Mouse (Mus musculus) kidney, embryonic 14.5 days (tissue): ENCODE results near the gene Inpp4b. TPM values are rescaled to one million over a fixed set of nuclear protein-coding genes. Genes with fewer than 3 reads are reported as not detected.

Experiments used
- ATAC-seq: fragments of 200-750 bp; cut with Nextera tagmentation; 2 replicates; pipeline ENCODE4 v1.8.0; 2017; ENCODE audit warnings: moderate number of reproducible peaks, mild to moderate bottlenecking, moderate TSS enrichment, moderate library complexity; ENCODE audit not compliant: low FRiP score, low TSS enrichment
- H3K27ac ChIP-seq: fragments of 300-500 bp; sonication (generic); 2 replicates; pipeline ENCODE4 v1.5.1; 2014; ENCODE audit warnings: low read depth, mild to moderate bottlenecking, low read length, moderate library complexity, mixed read lengths
- H3K27me3 ChIP-seq: fragments of 300-500 bp; sonication (generic); 2 replicates; pipeline ENCODE4 v1.6.1; 2014; ENCODE audit warnings: mild to moderate bottlenecking, low read length; ENCODE audit not compliant: control insufficient read depth, insufficient read depth
- H3K36me3 ChIP-seq: fragments of 300-500 bp; sonication (generic); 2 replicates; pipeline ENCODE4 v1.6.1; 2014; ENCODE audit warnings: low read length, mixed read lengths; ENCODE audit not compliant: control insufficient read depth, insufficient read depth
- H3K4me1 ChIP-seq: fragments of 300-500 bp; sonication (generic); 2 replicates; pipeline ENCODE4 v1.6.1; 2014; ENCODE audit warnings: low read length, mixed read lengths; ENCODE audit not compliant: control insufficient read depth, insufficient read depth
- H3K4me2 ChIP-seq: fragments of 300-500 bp; sonication (generic); replicated peaks from 2 replicates; pipeline ENCODE4 v1.6.1; 2014; ENCODE audit warnings: low read depth, mild to moderate bottlenecking, low read length
- H3K4me3 ChIP-seq: fragments of 300-500 bp; sonication (generic); 2 replicates; pipeline ENCODE4 v1.5.1; 2014; ENCODE audit warnings: mild to moderate bottlenecking, low read length
- H3K9ac ChIP-seq: fragments of 300-500 bp; sonication (generic); 2 replicates; pipeline ENCODE4 v1.6.1; 2014; ENCODE audit warnings: low read depth, mild to moderate bottlenecking, low read length, moderate library complexity
- H3K9me3 ChIP-seq: fragments of 300-500 bp; sonication (generic); 2 replicates; pipeline ENCODE4 v1.6.1; 2016; ENCODE audit warnings: low read length; ENCODE audit not compliant: control insufficient read depth
- WGBS: fragments of 180-500 bp; shearing (Covaris S2); extraction: QIAGEN DNeasy Blood & Tissue Kit; methylation state at CpG from one replicate; pipeline ENCODE4 v1.1.7; 2014; 5-methylcytosine and 5-hydroxymethylcytosine counted together
- polyA plus RNA-seq: library from polyadenylated mRNA; unstranded; fragments of >200 nt; fragmentation: Nextera tagmentation; extraction: Ambion mirVana; gene quantifications from 2 replicates; pipeline ENCODE4 v1.2.1, GENCODE M21; 2014

Inpp4b gene
- polyA plus RNA-seq, 1 experiment from 2014 or later: 12.3 TPM

- Histone ChIP-seq H3K36me3 (no peaks in the 10 kb centered on the region), H3K4me3 (no peak overlapping the region), H3K9ac (no peak overlapping the region), H3K4me1 (no peaks in the 10 kb centered on the region), H3K9me3 (no peaks in the 10 kb centered on the region), H3K27me3 (no peaks in the 10 kb centered on the region), H3K4me2 (no peak overlapping the region), H3K27ac (no peak overlapping the region)
- WGBS: 80% methylated on average over 4 of the region's 4 CpGs
- ATAC-seq: no peak
These were observed 510.8 kb downstream of the Inpp4b start for GRCm38 (mm10) chr8:81853184-81853583.

GRCm38 (mm10) chr8:81854543-81854942 lies 512.2 kb downstream of the Inpp4b start:
- H3K36me3 ChIP-seq: no peaks in the 10 kb centered on the region
- H3K4me3 ChIP-seq: no peak overlapping the region
- no peak overlapping the region for H3K27ac ChIP-seq
- no peak overlapping the region for H3K4me2 ChIP-seq
- H3K9me3 ChIP-seq: no peaks in the 10 kb centered on the region
- 87% methylated on average over 8 of the region's 8 CpGs for WGBS
- H3K4me1 ChIP-seq: no peaks in the 10 kb centered on the region
- ATAC-seq: no peak
- H3K9ac ChIP-seq: no peak overlapping the region
- H3K27me3 ChIP-seq: no peaks in the 10 kb centered on the region

GRCm38 (mm10) chr8:81855009-81855408 lies 512.7 kb downstream of the Inpp4b start:
- no peak for ATAC-seq
- 90% methylated on average over 1 of the region's 1 CpGs for WGBS

DNA sequence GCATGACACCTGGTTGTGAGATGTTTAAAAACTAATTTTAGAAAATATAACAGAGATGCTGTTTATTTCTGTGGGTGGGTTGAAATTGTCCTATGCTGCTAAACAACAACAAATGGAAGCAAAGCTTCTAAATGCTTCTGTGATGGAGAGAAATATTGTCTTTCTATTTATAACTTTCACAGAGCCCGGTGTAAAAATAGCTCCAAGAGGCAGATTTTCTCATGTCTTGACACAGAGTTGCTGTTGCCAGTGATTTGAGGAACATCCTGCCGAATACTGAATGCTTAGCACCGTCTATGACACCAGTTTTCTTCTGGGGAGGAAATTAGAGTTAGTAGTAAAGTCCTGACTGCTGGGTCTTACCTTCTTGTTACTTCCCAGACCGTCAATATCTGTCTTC lies 513.8 kb downstream of the Inpp4b start:
- WGBS: 55% methylated on average over 4 of the region's 4 CpGs
- Histone ChIP-seq H3K4me3 (no peak overlapping the region), H3K27me3 (no peaks in the 10 kb centered on the region), H3K4me2 (no peak overlapping the region), H3K36me3 (no peaks in the 10 kb centered on the region), H3K4me1 (no peaks in the 10 kb centered on the region), H3K9me3 (no peaks in the 10 kb centered on the region), H3K9ac (no peak overlapping the region), H3K27ac (no peak overlapping the region)
- no peak for ATAC-seq

More at GRCm38 (mm10) chr8:81855009-81855408, 512.7 kb downstream of the Inpp4b start:
- no peak overlapping the region for H3K4me3 ChIP-seq
- no peak overlapping the region for H3K27ac ChIP-seq
- no peaks in the 10 kb centered on the region for H3K4me1 ChIP-seq
- H3K36me3 ChIP-seq: no peaks in the 10 kb centered on the region
- H3K9ac ChIP-seq: no peak overlapping the region
- H3K27me3 ChIP-seq: no peaks in the 10 kb centered on the region
- H3K4me2 ChIP-seq: no peak overlapping the region
- H3K9me3 ChIP-seq: no peaks in the 10 kb centered on the region

GRCm38 (mm10) chr8:81856608-81857007 lies 514.3 kb downstream of the Inpp4b start:
- Histone ChIP-seq H3K36me3 (no peaks in the 10 kb centered on the region), H3K4me1 (no peaks in the 10 kb centered on the region), H3K9ac (no peak overlapping the region), H3K4me3 (no peak overlapping the region), H3K27me3 (no peaks in the 10 kb centered on the region), H3K9me3 (no peaks in the 10 kb centered on the region), H3K4me2 (no peak overlapping the region), H3K27ac (no peak overlapping the region)
- WGBS: 40% methylated on average over 6 of the region's 6 CpGs
- no peak for ATAC-seq

- Histone ChIP-seq H3K4me1 (no peaks in the 10 kb centered on the region), H3K4me3 (no peak overlapping the region), H3K4me2 (no peak overlapping the region), H3K27me3 (no peaks in the 10 kb centered on the region), H3K9me3 (no peaks in the 10 kb centered on the region), H3K9ac (no peak overlapping the region), H3K27ac (no peak overlapping the region), H3K36me3 (no peaks in the 10 kb centered on the region)
- ATAC-seq: no peak
- WGBS: 93% methylated on average over 4 of the region's 4 CpGs
These were observed 516.0 kb downstream of the Inpp4b start for GRCm38 (mm10) chr8:81858393-81858792.

- no peaks in the 10 kb centered on the region for H3K4me1 ChIP-seq
- H3K4me3 ChIP-seq: no peak overlapping the region
- H3K9ac ChIP-seq: no peak overlapping the region
- no peak overlapping the region for H3K4me2 ChIP-seq
- no peaks in the 10 kb centered on the region for H3K9me3 ChIP-seq
- no peaks in the 10 kb centered on the region for H3K36me3 ChIP-seq
- 62% methylated on average over 1 of the region's 1 CpGs for WGBS
- no peak overlapping the region for H3K27ac ChIP-seq
- ATAC-seq: no peak
- no peaks in the 10 kb centered on the region for H3K27me3 ChIP-seq
These were observed 517.4 kb downstream of the Inpp4b start for GRCm38 (mm10) chr8:81859805-81860204.

DNA sequence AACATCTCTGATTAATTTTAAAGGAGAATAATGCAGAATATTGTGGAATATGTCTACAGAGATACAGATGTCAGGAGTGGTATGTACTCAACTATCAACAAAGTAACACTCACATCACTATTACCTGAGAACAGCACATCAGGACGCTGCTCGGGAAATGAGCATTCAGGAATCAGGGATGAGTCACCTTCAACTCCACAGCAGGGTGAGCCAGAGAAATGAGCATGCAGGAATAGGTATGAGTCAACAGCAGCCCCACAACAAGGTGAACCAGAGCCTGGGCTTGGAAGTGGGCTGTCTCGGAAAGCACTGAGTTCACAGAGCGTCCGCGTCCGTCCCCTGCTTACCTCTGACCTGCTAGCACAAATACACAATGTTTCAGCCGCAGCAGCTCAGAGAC lies 519.0 kb downstream of the Inpp4b start:
- no peak for ATAC-seq
- H3K4me3 ChIP-seq: no peak overlapping the region
- whole genome bisulfite sequencing: 84% methylated on average over 8 of the region's 8 CpGs

GRCm38 (mm10) chr8:81862738-81863137 lies 520.4 kb downstream of the Inpp4b start:
- H3K27me3 ChIP-seq: no peaks in the 10 kb centered on the region
- no peaks in the 10 kb centered on the region for H3K36me3 ChIP-seq
- H3K4me3 ChIP-seq: no peak overlapping the region
- H3K4me1 ChIP-seq: no peaks in the 10 kb centered on the region
- no peak overlapping the region for H3K27ac ChIP-seq
- no peak overlapping the region for H3K9ac ChIP-seq
- H3K9me3 ChIP-seq: no peaks in the 10 kb centered on the region
- H3K4me2 ChIP-seq: no peak overlapping the region
- no peak for ATAC-seq

More for the DNA sequence above, 519.0 kb downstream of the Inpp4b start:
- no peak overlapping the region for H3K27ac ChIP-seq
- H3K9me3 ChIP-seq: no peaks in the 10 kb centered on the region
- H3K4me2 ChIP-seq: no peak overlapping the region
- H3K36me3 ChIP-seq: no peaks in the 10 kb centered on the region
- H3K27me3 ChIP-seq: no peaks in the 10 kb centered on the region
- no peaks in the 10 kb centered on the region for H3K4me1 ChIP-seq
- H3K9ac ChIP-seq: no peak overlapping the region

DNA sequence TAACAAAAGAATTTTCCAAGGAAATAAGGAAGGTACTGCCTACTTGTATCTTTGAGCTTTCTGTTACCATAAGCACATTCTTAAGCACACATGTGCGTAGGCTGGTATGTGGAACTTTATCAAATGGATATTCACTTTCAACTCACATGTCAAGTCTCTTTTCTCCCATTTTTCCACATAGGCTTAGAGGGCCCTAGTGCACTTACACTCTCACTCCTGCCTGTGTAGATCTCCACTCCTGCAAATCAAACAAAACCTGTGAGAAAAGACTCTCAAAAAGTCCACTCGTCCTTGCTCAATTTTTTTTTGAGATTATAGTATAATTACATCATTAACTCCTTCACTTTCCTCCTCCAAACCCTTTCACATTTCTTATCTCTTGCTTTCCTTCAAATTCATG lies 522.0 kb downstream of the Inpp4b start:
- no peak overlapping the region for H3K4me3 ChIP-seq
- H3K4me1 ChIP-seq: no peaks in the 10 kb centered on the region
- H3K27ac ChIP-seq: no peak overlapping the region
- no peak for ATAC-seq
- no peak overlapping the region for H3K4me2 ChIP-seq
- no peaks in the 10 kb centered on the region for H3K9me3 ChIP-seq
- no peaks in the 10 kb centered on the region for H3K27me3 ChIP-seq
- H3K9ac ChIP-seq: no peak overlapping the region
- 85% methylated on average over 2 of the region's 2 CpGs for WGBS
- no peaks in the 10 kb centered on the region for H3K36me3 ChIP-seq
